Mouse (Mus musculus): ENCODE measurements at regions not wholly inside any gene's neighbourhood (a gene's known extent, or its start where the extent isn't known, plus 50 kb on each side); places are given as distances from the start of the nearest gene placed in this dataset.

DNA sequence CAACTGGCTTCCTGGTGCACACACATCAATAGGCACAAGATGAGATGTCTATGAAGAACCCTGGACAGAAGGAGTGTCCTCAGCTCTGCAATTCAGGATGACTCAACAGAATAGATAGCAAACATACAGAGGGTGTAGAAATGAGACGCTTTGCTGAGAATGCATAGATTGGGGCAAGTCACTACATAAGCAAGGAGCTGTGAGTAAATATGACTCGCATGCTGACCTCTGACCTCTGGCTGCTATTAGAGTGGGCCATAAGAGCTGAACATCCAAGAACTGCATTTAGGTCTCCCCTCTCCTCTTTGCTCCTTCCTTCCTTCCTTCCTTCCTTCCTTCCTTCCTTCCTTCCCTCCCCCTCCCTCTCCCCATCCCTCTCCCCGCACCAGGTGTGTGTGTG is 221.0 kb upstream of the Foxq1 start:
- DNase-seq (ENCODE audit: low read depth), result peak; percentile 5

DNA sequence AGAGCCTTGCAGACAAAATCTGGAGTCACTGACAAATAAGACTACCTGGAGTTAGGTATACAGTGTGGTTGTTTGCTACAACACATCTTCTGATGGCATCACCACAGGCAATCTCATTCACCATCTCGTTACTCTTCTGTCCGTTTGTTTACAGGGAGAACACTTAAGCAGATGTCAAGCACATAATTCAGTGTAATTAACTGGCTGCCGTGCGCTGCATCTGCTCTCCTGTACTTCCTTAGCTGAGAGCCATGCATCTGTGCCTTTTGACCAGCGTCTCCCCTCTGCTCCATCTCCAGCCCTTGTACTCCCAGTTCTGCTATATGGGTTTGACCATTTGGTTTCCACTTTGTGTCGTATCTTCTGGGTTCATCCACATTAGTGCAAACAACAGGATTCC is 218.3 kb upstream of the Foxq1 start:
- DNase-seq (ENCODE audit: low read depth), result no peak

DNA sequence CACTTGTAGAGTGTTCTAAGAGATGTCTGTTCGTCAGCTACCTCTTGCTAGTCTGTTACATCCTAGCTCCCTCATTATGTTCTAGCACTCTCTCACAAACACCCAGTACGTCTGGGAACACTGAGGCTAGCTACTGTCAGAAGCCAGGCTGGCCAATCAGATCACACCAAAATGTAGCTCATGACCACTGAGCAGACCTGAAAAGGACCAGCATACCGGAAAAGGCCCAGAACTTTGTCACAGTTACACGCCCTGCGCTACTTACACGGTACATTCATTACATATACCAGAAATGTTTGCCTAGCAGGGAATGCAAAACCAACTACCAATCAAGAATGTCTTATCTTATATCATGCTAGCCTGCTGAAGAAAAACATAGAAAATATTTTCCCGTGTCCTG is 216.5 kb upstream of the Foxq1 start:
- DNase-seq (ENCODE audit: low read depth), result no peak

DNA sequence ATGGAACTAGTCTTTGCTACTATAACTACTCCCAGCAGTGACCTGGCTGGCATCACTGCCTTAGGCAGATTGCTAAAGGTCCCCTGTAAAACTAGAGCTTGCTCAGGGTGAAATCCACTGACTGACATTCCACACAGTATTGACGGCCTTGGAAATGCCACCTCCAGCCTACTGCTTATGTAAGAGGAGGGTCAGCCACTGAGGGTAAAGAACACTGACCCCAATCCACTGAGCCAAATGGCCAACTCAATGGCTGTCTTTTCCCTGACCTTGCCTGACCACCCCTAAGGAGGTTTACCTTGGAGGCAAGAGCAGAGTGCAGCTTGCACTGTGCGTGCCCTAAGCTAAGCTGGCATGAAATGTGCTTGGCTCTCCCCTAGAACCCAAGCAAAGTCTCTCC is 216.0 kb upstream of the Foxq1 start:
- DNase-seq (ENCODE audit: low read depth), result no peak

DNA sequence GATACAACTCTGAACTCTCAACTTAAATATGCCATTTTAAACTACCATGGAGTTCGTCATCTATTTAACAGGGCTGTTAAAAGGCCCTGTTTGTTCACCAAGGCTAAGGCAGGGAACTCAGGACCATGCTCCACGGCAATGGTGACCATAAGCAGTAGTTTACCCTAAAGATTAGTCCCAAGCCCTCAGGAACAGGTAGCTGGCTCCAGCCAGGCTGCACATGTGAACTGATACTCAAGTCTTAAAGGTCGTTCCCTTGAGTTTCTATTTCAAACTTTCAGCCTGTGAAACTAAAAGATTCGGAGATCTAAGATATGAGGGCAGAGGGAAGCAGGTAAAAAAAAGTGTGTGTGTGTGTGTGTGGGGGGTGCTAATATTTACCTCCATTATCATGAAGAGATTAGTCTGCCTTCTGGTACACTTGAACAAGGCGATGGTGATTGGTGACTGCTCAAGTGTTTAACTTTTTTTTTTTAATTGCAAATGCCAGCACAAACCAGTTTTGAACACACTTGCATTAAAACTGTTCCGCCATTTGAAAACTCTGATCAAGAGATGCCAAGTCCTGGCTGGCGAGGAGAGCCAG is 215.5 kb upstream of the Foxq1 start:
- no peak for DNase-seq (ENCODE audit: low read depth)

DNA sequence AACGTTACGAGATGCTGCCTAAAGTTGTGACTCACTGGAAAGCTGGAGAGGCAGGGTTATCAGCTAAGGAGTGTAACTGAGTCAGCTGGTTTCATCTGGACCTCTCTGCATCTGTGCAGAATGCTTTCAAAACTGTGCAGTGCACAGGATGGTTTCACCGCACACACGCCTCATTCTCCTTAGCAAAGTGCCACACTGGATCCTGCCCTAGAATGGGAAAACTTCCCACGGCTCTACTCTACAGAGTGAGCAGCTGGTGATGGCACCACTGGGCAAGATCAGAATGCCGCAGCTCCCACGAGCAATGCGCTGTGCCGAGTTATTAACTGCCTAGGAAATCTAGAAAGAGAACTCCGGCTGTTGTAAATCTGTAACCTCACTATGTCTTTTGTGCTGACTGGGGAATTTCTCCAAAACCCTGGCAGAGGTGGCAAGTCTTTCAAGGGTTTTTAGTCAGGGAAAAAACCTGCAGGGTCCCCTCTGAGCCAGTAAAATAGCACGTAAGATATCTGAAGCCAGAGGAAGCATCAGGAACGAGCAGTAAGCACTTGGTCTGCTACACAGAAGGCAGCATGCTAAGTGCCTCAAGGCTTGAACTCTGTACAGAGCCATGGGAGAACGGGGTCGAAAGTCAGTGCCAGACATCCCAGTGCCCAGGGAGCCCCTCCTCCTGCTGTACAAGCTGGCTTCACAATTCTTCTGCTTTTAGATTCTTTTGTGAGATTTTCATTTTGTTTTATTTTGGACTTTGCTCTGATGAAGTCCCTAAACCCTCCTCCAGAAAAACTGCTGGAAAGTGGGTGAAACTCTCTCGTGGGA is 214.4 kb upstream of the Foxq1 start:
- no peak for DNase-seq (ENCODE audit: low read depth)

DNA sequence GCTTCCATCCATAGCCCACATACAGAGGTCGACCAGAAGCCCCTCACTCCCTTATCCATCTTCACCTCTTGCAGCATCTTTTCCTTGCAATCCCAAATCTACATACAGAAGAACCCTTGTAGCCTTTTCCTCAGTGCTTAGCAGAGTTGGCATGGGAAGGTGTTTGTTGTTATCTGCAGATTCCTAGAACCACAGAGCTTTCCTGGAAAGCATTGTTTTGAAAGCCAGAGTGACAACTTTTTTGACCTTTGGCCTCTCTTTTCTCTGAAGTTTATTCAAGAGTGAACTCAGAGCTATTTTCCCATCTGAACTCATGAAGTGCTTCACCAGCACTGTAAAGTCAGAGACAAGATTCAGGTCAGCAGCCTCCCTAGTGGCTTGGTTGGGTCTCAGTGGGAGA is 209.7 kb upstream of the Foxq1 start:
- no peak for DNase-seq (ENCODE audit: low read depth)

DNA sequence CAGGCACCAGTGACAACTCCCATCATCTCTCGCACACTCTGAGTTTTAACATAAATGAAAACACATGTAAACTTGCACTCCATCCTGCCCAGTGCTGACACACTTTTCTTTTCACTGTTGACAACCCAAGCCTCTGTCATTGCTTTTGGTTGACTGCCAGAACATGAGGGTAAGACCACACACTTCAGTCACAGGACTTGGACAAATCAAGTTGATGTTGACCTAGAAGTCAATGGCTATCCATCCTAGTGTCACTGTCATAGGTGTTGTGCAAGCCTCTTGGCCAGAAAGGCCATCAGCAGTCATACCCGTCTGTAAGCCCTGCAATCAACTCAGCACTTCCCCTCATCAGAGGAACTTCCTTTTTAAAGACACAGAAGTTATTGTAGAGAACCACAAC is 208.9 kb upstream of the Foxq1 start:
- DNase-seq (ENCODE audit: low read depth), result peak; percentile 16

DNA sequence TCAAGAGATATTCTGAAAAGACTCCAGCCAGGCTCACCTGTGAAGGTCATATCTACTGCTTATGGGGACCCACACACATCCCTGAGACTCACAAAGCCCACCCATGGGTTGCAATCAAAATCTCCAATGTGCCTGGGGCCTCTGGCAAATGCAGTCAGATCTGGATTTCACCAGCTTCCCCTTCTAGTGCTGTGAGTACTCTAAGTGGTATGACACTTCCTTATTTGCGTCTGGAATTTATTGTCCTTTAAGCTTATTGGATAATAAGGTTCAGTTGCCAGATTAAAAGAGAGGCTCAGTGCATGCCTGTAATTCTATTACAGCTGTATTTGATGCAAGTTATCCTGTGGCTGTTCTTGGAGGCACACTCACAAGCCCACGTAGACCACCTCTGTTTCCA is 206.3 kb upstream of the Foxq1 start:
- DNase-seq (ENCODE audit: low read depth), result no peak

DNA sequence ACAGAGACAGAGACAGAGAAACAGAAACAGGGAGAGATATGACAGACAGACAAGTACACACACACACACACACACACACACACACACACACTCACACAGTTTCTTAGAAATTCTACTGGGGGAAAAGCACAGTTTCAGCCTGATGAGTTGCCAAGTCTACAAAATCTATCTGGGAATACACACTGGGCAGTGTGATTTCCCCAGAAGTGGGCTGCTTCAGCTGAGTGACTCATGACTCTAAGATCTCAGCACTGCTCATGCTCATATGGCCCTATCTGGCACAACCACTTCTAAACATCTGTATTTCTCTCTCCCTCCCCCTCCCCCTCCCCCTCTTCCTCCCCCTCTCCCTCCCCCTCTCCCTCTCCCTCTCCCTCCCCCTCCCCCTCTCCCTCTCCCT is 204.5 kb upstream of the Foxq1 start:
- no peak for DNase-seq (ENCODE audit: low read depth)

DNA sequence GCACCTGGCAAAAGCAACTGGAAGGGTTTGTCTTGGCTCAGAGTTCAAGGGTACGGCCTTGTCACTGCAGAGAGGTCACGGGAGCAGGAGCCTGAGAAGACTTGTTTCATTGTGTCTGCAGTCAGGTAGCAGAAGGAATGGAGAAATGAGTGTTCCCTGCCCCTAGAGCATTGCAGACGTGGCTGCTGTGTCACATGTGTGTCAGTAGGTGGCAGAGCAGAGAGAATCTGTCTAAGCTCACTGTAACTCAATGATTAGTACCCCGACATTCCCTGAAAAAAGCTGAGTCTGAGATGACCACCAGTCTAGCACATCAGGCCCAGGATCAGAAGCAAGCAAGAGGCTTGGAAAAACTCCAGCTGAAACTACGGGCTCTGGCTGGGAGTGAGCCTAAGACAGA is 203.1 kb upstream of the Foxq1 start:
- peak; percentile 5 for DNase-seq (ENCODE audit: low read depth)

DNA sequence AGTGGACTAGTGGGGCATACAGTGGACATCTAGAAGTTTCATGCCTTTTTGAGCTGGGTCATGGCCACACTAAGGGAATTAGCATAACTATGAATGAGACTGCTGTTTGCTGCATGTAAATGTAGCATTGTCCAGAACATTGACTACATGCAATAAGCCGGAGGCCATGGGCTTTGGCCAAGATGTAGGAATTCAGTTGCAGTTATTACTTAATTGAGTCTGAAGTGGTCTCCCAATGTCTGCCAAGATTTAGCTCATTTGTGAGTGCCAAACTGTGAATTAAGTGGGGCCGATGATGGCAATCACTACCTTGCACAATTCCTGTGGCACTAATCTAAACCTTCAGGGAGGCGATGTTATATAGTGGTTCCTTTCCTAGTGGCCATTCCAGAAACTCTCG is 196.6 kb upstream of the Foxq1 start:
- DNase-seq (ENCODE audit: low read depth), result no peak

DNA sequence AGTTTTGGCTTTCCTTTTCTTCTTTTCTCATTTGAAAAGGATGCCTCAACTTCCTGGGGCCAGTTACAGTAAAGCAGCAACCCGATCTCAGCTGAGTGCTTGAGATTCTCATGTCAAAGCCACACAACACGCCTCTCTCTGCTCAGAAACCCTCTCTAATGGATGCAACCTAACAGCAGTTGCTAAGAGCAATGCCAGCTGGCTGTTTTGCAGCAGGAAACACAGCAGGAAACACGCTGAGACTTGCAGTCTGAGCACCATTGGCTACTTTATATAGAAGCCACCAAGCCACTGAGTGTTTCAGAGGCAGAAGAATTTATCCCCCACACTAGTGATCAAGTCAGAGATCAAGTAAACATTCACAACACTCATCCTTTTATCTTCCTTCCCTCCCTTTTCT is 193.5 kb upstream of the Foxq1 start:
- no peak for DNase-seq (ENCODE audit: low read depth)

DNA sequence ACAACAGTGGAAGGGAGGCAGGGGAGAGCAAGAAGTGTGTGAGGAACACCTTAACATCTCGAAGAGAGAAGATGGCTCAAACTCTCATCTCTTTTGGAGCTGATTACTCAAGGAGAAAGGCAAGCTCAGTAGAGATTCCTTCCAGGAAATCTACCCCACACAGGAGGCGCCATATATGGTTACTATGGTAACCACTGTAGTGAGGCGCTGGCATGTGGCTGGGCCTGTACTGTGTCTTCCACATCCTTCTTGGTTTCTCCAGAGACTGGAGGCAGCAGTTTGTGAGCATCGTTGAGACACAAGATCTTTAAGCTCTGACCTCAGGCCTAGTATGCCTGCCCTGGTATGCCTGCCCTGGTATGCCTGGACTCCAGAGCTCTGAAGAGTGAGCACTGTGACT is 191.6 kb upstream of the Foxq1 start:
- DNase-seq (ENCODE audit: low read depth), result no peak

DNA sequence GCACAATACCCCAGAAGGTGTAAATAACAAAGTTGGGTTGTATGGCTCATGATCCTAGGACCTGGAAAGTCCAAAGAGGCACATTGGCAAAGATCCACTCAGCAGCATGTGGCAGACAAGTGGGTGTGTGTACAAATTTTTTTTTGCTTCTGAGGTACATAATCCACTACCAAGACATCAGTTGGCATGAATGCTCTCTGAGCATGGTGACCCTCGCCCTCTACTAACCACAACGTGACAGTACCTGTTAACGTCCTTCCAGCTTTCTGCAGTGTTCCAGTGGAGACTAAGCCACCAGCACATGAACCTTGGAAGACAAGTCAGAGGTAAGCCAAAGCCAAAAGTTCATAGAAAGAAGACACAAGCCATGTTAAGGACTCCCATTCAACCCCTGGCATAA is 188.7 kb upstream of the Foxq1 start:
- no peak for DNase-seq (ENCODE audit: low read depth)

DNA sequence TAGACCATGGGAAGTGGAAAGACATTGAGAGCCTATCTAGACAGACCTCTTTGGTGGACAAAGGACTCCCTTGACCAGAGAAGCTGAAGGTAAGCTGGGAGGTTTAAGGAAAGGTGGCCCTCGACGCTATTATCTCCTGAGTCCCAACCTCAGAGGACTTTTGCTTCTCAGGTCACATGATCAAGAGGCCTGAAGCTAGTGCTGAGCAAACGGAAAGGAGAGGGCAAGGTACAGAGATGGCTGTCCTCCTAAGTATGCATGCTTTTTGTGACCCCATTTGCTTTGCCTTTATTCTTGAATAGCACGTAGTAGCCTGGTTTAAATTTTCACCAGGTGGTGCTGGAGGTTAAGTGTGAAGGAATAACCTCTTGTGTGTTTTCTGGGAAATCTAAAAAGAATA is 186.8 kb upstream of the Foxq1 start:
- DNase-seq (ENCODE audit: low read depth), result no peak

DNA sequence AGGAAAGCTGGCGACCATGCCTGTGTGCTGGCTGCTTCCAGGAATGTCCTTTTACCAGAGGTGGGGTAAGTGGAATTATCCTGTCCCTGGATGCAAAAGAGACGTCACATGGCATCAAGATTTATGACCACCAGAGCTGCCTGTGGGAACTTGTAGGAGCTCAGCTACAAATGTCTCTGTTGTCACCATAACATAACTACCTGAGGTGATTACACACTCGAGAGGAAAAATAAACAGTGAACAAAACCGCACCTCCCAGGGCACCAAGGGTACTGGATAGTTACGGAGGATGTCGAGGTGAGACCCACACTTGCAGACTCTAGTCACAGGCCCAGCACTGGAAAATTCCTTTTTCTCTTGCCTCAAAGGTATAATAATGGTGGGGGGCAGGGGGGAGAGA is 185.1 kb upstream of the Foxq1 start:
- no peak for DNase-seq (ENCODE audit: low read depth)

DNA sequence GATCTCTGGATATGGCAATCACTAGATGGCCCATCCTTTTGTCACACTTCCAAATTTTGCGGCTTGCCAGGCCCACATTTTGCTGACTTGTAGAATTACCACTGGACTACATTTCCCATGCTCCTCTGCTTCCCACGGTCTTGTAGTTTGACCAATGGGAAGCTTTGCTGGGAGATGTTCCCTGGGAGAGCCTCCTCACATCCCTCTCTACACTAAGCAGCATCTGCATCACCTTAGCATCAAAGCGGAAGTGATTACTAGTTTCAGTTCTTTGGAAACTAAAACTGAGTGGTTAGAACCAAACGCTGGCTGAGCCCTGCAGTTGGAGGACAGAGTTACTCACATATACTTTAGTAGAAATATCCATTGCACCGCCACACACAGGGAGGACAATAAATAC is 181.9 kb upstream of the Foxq1 start:
- DNase-seq (ENCODE audit: low read depth), result no peak

DNA sequence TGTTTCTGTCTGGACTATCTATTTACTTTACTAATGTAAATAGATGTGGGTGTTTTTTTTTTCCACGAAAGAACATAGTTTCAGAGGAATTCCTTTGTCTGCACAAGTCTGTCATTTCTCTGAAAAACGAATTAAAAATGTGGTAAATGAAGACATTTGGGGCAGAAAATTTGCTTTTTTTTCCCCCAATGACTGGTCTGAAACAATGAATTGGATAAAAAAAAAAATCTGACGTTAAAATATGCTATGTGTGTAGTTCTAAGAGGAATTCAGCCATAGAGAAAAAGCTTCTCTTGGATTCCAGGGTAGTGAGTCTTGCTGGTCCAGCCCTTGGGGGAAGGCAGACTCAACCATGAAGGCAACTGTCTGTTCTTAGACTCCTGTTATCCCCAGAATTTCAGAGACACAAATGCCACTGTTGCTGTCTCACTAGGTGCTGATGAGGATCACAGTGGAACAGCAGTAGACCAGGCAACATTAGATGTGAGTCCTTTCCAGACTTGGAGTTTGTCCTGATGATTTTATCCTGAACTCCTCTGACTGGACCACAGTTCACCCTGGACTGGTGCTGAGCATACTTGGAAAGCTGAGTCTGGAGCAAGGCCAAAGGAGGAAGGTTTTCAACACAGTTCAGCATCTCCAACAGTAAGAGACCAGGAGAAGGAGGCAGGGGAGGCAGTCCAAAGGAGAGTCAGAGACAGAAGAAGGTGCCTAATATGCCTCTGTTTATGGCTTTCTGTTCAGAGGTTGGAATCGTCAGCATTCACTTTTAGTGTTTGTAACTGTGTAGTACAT is 162.3 kb upstream of the Foxq1 start:
- no peak for DNase-seq (ENCODE audit: low read depth)

DNA sequence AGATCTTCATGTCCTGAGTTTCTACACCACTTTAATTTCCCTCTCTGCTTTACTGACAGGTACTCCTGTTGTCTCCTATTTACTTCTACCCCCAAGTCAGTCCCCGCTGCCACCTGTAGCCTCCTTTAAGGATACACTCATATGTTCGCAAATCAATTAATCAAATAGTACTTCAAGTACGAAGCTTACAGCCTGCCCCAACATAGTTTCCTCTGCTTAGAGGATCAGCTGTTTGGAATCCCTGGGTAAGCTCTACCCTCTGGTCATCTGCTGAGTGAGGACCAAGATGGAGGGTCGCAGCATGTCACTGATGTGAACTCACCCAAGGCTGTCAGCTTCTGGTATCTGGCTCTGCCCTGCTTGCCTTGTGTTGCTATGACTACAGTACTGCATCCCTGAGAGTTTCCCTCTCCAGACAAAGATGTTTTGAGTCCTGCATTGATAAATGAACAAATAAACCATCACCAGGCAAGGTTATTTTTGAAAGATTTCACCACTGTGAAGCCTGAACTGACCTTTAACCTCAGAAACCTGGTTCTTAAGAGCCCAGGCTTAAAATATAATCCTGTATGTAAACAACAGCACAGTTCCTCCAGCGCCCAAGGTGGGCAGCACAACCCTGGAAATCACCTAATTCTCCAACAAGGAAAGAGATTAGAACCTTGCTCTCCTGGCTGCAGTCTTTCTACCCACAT is 159.6 kb upstream of the Foxq1 start:
- DNase-seq (ENCODE audit: low read depth), result no peak

DNA sequence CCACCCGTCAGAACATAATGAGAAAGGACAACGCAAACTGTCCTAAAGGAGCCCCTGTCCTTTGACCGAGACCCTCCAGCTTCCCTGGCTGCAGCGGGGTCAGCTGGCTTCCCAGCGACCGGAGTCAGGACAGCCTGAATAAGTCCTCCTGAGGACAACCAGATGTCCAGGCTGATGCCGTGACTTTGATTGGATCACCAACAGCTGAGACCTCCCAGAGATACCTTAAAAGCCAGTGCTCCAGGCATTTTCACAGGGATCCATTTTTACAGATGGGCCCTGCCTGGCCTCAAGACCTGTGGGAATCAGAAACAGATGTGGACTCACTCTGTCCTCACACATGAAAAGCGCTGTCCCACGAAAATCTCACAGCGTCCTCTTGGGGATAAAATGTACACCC is 158.7 kb upstream of the Foxq1 start:
- no peak for DNase-seq (ENCODE audit: low read depth)

DNA sequence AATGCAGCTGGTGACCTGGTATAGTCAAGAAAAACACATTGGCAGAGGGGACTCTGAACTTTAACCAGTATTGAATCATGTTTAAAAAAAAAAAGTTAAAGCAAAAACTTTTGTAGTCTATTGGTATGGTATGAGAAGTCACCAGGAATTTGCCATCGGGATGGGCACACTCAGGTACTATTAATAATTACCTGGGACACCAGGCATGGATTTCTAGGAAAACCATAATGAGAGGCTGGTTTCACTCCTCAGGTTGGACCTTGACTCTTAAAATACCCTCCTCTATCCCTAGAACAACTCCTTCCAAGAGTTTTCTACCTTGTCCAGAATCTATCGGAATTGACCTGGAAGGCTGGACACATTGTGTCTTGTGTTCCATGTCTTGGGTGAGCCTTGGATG is 155.5 kb upstream of the Foxq1 start:
- DNase-seq (ENCODE audit: low read depth), result no peak

DNA sequence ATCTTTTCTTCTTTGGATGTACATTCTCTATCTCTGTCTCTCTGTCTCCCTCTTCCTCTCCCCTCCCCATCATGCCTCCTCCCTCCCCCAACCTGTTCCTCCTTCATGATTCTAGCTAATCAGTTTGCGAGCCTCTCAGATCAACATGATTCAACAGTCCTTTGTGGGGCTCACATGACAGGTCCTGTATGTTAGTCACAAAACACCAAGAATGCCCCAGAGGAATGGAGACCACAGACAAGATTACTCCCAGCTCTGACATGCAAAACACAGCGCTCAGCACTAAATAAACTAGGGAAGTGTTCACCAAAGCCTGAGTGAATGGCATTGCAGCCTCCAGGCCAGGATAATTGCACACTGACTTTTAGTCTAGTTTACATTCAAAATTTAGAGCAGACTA is 150.6 kb upstream of the Foxq1 start:
- no peak for DNase-seq (ENCODE audit: low read depth)

All from 416B (cell line).